Mouse (Mus musculus) megakaryocyte, embryonic 14.5 days (primary cell): Measurements from ENCODE around the gene Anks3.

Experiments
- FLI1 ChIP-seq: IDR thresholded peaks from 2 replicates; pipeline ENCODE4 v1.6.1; 2012; ENCODE audit warnings: low read length, inconsistent platforms, mixed read lengths
- GATA1 ChIP-seq: IDR thresholded peaks from 3 replicates; pipeline ENCODE4 v1.6.1; 2012; ENCODE audit warnings: mixed read lengths, low read length, inconsistent platforms, borderline replicate concordance

- TF ChIP-seq GATA1 (no peak), FLI1 (no peak)
These were observed 44.1 kb upstream of the Anks3 start for GRCm38 (mm10) chr16:5008076-5008475.
